Mouse (Mus musculus) gastrocnemius, adult 2 months (tissue): ENCODE measurements around the gene Slc27a3. TPM values are rescaled to one million over a fixed set of nuclear protein-coding genes. Genes with fewer than 3 reads are reported as not detected.
"Not testable (repeated sequence)": the region's sequence is repeated elsewhere in the genome, so short reads cannot be mapped to it uniquely, and the experiment has no call there.

Experiments
- DNase-seq: peaks from one replicate; pipeline ENCODE4 v3.0.0; 2022
- H3K27ac ChIP-seq: fragments of 200-600 bp; 2 replicates; pipeline ENCODE4 v1.8.1; 2022; ENCODE audit warnings: mild to moderate bottlenecking
- H3K4me3 ChIP-seq: fragments of 200-600 bp; 2 replicates; pipeline ENCODE4 v1.8.1; 2022; ENCODE audit warnings: mild to moderate bottlenecking, moderate library complexity
- CTCF ChIP-seq: fragments of 200-600 bp; IDR thresholded peaks from 2 replicates; pipeline ENCODE4 v1.8.1; 2022; ENCODE audit warnings: antibody characterized with exemption, mild to moderate bottlenecking, moderate library complexity
- intact Hi-C: fragments of 180-260 bp; cut with DNase I; formaldehyde crosslinking; loops from one replicate; pipeline ENCODE4 v1.15.1; 2025
- total RNA-seq, 2 experiments: library from RNA; stranded (reverse); gene quantifications; 2 replicates each; pipeline ENCODE4 v1.2.3; 2021

Slc27a3 gene
- total RNA-seq, 2 experiments from 2014 or later, result 0.97 to 1.3 TPM

DNA sequence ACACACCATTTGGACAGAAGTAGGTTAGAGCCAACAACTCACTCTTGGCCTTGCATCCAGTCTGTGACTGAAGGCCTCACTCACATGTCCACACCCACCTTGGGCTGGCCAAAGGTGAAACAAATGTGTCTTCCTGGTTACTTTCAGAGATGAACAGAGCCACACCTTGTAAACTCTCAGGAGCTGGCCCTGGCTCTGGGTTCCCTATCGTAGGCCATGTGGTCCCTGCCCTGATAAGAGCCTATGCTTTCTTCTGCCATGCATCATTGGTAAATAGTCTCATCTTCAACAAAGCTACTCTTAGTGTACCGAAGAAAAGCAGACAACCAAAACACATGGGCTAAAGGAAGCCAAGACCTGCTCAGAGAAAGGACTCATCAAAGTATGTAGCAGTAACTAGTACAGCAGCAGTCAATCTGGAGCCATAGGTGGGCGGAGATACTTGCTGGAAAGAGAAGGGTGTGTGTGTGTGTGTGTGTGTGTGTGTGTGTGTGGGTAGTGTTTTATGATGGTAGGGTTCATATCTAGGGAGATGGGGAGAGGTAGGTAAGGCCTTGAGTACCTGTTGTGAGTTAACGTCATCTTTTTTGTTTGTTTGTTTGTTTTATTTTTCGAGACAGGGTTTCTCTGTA lies 22.6 kb downstream of the Slc27a3 start:
- no peak for DNase-seq
- intact Hi-C loops, result no loop called here
- no peak for TF ChIP-seq CTCF
- Histone ChIP-seq H3K27ac (no peak overlapping the region), H3K4me3 (no peak overlapping the region)

DNA sequence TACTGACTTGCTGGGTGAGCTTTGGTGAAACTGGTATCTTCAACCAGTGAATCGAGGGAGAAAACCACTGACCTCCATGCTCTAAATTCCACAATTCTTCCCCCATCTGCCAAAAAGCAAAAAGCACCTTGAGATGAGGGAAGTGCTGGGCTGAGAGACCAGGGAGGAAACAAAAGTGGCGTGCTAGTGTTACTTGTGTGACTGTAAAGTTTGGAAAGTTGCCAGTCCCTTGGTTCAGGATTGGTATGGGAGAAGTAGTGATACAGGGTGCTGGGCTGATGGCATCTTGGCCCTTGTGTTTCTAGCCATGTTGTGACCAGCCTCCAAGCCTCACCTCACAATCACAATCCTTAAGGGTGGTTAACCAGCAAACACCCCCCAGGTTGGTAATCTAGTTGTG lies 27.4 kb downstream of the Slc27a3 start:
- DNase-seq, result no peak
- Histone ChIP-seq H3K27ac (no peak overlapping the region), H3K4me3 (no peak overlapping the region)
- TF ChIP-seq CTCF, result no peak
- intact Hi-C loops, result no loop called here

GRCm38 (mm10) chr3:90361476-90361875 lies 28.3 kb downstream of the Slc27a3 start:
- no peak for TF ChIP-seq CTCF
- no peak overlapping the region for H3K4me3 ChIP-seq
- H3K27ac ChIP-seq, result no peak overlapping the region
- no peak for DNase-seq
- intact Hi-C loops, result no loop called here

- intact Hi-C loops, result no loop called here
- TF ChIP-seq CTCF, result no peak
- Histone ChIP-seq H3K27ac (no peak overlapping the region), H3K4me3 (no peak overlapping the region)
- no peak for DNase-seq
These were observed 30.5 kb downstream of the Slc27a3 start for GRCm38 (mm10) chr3:90359230-90359629.

- DNase-seq, result no peak
- intact Hi-C loops, result no loop called here
- no peak overlapping the region for H3K4me3 ChIP-seq
- H3K27ac ChIP-seq, result no peak overlapping the region
- TF ChIP-seq CTCF, result no peak
These were observed 31.8 kb downstream of the Slc27a3 start for GRCm38 (mm10) chr3:90357959-90358358.

DNA sequence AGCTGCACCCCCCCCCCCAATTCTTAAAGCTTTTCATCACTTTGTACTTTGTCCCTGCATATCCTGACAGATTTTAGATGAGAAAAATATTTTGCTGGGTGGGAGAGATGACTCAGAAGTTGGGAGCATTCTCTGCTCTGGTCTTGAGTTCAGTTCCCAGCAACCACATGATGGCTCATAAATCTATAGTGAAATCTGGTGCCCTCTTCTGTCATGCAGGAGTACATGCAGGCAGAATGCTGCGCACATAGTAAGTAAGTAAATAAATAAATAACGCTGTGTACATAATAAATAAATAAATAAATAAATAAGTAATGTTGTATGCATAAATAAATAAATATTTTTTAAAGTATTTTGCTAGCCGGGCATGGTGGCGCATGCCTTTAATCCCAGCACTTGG lies 41.9 kb downstream of the Slc27a3 start:
- intact Hi-C loops, result loop anchor here (5.0 kb wide), 1 partner anchor 51 kb away; no protein-coding TSS in a partner anchor
- H3K27ac ChIP-seq, result no peak overlapping the region
- no peak overlapping the region for H3K4me3 ChIP-seq
- peak; percentile 32; the same call in 1 of the 2 replicates for TF ChIP-seq CTCF
- no peak for DNase-seq

- H3K27ac ChIP-seq, DNase-seq, intact Hi-C loops, H3K4me3 ChIP-seq: not testable (repeated sequence)
- peak; percentile 30 for TF ChIP-seq CTCF
These were observed 46.9 kb downstream of the Slc27a3 start for GRCm38 (mm10) chr3:90342853-90343252.

DNA sequence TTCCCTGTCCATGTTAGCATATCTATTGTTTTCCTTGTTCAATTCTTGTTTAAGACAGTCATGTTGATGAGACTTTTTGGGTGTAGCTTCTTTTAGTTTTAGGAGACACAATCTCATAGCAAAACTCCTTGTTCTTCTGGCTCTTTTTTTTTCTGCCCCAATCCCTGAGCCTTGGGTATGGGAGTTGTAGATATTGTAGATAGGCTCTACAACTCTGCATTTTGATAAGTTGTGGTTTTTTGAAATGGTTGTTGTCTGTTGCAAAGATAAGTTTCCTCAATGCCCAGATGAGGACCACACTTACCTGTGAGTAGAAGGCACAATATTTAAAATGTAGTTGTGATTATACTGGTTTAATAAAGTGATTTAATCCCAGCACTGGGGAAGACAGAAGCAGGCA lies 49.6 kb downstream of the Slc27a3 start:
- H3K27ac ChIP-seq, result no peak overlapping the region
- TF ChIP-seq CTCF, result no peak
- DNase-seq, result no peak
- intact Hi-C loops, result no loop called here
- H3K4me3 ChIP-seq, result no peak overlapping the region

- TF ChIP-seq CTCF, result no peak
- no peak for DNase-seq
- Histone ChIP-seq H3K27ac (no peak overlapping the region), H3K4me3 (no peak overlapping the region)
- intact Hi-C loops, result no loop called here
These were observed 51.5 kb downstream of the Slc27a3 start for GRCm38 (mm10) chr3:90338190-90338589.

DNA sequence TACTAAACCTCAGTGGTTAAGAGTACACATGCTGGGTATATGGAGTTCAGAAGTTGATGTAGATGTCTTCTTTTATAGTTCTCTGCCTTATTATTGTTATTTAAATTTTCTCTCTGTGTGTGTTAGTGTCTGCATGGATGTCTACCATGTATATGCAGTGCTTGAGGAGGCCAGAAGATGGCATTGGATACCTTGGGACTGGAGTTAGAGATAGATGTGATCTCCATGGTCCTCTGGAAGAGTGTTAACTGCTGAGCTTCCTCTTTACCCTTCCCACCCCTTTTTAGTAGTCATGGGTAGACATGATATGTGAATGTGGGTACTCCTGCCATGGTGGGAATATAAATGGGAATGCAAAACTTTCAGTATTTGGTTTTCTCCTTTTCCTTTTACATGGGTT lies 54.2 kb downstream of the Slc27a3 start:
- DNase-seq, result no peak
- Histone ChIP-seq H3K4me3 (no peak overlapping the region), H3K27ac (no peak overlapping the region)
- no peak for TF ChIP-seq CTCF
- intact Hi-C loops, result no loop called here

Other genes starting within 250 kb of the Slc27a3 start
- 1,000 to 10,000 TPM in 1 of 2 experiments, 100 to 1,000 TPM in 1; 1,000 to 1,257 TPM for gene Rps27, start 176.3 kb downstream of the Slc27a3 start, total RNA-seq
- 1 to 10 TPM; 5.3 to 5.5 TPM for gene Rab13, start 176.2 kb downstream of the Slc27a3 start, total RNA-seq
- gene Jtb, start 158.3 kb downstream of the Slc27a3 start, total RNA-seq, result 10 to 100 TPM; 64.8 to 68.8 TPM
- not detected for gene Creb3l4, start 146.4 kb downstream of the Slc27a3 start, total RNA-seq
- 10 to 100 TPM; 41.6 to 50.6 TPM for gene Slc39a1, start 141.8 kb downstream of the Slc27a3 start, total RNA-seq
- 10 to 100 TPM; 16.8 to 17.3 TPM for gene Crtc2, start 135.8 kb downstream of the Slc27a3 start, total RNA-seq
- gene Dennd4b, start 124.8 kb downstream of the Slc27a3 start, total RNA-seq, result 10 to 100 TPM; 82.2 to 84.2 TPM
- gene Gatad2b, start 96.8 kb downstream of the Slc27a3 start, total RNA-seq, result 10 to 100 TPM; 50.2 to 53.9 TPM
- 10 to 100 TPM; 14.0 to 17.2 TPM for gene Ints3, start 43.7 kb upstream of the Slc27a3 start, total RNA-seq
- gene Npr1, start 75.9 kb upstream of the Slc27a3 start, total RNA-seq, result 1 to 10 TPM; 6.5 to 8.3 TPM
- gene Ilf2, start 86.2 kb upstream of the Slc27a3 start, total RNA-seq, result 10 to 100 TPM; 26.1 to 30.7 TPM
- gene Snapin, start 101.1 kb upstream of the Slc27a3 start, total RNA-seq, result 10 to 100 TPM; 71.8 to 74.4 TPM
- 100 to 1,000 TPM; 104 to 111 TPM for gene Chtop, start 119.6 kb upstream of the Slc27a3 start, total RNA-seq
- gene S100a1, start 124.5 kb upstream of the Slc27a3 start, total RNA-seq, result 100 to 1,000 TPM; 151 to 202 TPM
- gene S100a13, start 124.5 kb upstream of the Slc27a3 start, total RNA-seq, result 10 to 100 TPM; 11.9 to 15.5 TPM
- gene S100a14, start 136.9 kb upstream of the Slc27a3 start, total RNA-seq, result under 1 TPM in 1 of 2 experiments, not detected in 1; 0.36 TPM
- gene S100a16, start 147.3 kb upstream of the Slc27a3 start, total RNA-seq, result 10 to 100 TPM; 52.3 to 67.7 TPM
- not detected for gene S100a3, start 170.6 kb upstream of the Slc27a3 start, total RNA-seq
- gene S100a2, start 200.3 kb upstream of the Slc27a3 start, total RNA-seq, result not detected
- not detected for gene Gm42674, start 212.0 kb upstream of the Slc27a3 start, total RNA-seq
- 10 to 100 TPM in 1 of 2 experiments, 1 to 10 TPM in 1; 9.5 to 17.4 TPM for gene S100a4, start 213.8 kb upstream of the Slc27a3 start, total RNA-seq
- 1 to 10 TPM in 1 of 2 experiments, not detected in 1; 2.7 TPM for gene S100a5, start 218.6 kb upstream of the Slc27a3 start, total RNA-seq
- 100 to 1,000 TPM in 1 of 2 experiments, 10 to 100 TPM in 1; 52.2 to 123 TPM for gene S100a6, start 222.9 kb upstream of the Slc27a3 start, total RNA-seq